23 mouse cellular contexts compared by ENCODE assay signal in the genomic region with DNA sequence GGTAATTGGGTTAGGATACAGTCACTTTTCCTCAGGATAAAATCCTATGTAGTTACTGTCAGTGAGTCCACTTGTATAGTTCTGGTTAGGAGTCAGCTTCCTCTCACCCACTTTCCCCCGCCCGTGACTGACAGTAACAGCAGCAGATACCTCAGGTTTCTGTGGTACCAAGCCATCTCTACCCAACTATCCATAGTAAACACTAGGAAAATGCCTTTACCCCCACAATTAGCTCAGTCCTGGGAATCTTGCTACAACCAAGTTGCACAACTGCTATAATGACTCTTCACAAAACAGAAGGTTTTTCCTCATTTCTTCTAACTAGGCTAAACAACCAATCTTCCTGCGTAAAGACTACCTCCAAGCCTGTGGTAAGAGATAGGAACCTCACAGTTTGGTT. TPM values are rescaled to one million over a fixed set of nuclear protein-coding genes. Genes with fewer than 3 reads are reported as not detected.
DNase-seq lines count a peak whose midpoint lies in the region; TF ChIP-seq lines count a peak whose summit lies in the region.
"Had no signal": no experiment of that assay in that cellular context is flagged by ENCODE, and none has a peak within 500 bp of the region (broad histone marks: within the 10 kb centered on the region; RNA-seq: fewer than 3 reads in every experiment).

No protein-coding gene starts in this region.

- no peaks in the 10 kb centered on the region for H3K9me3 ChIP-seq in MEL (replicated peaks; ENCODE audit: insufficient read depth, low read length)
- H3K9me3 ChIP-seq in megakaryocyte, embryonic 14.5 days, result no peaks in the 10 kb centered on the region
- H3K9me3 ChIP-seq: embryonic facial prominence, embryonic 13.5 days; forebrain, embryonic 12.5 days; heart, embryonic 13.5 days; liver, embryonic 15.5 days; lung, embryonic 15.5 days; neural tube, embryonic 12.5 days had no signal

- TF ChIP-seq POLR2A in MEL (IDR thresholded peaks at IDR 0.05; ENCODE audit: control insufficient read depth in 1 of 2, insufficient read depth in 1 of 2, low read depth in 1 of 2, low read length in 2 of 2, poor library complexity in 1 of 2), result no peak
- no peak for TF ChIP-seq POLR2A in embryonic fibroblast, embryonic 13.5 days (IDR thresholded peaks at IDR 0.05; ENCODE audit: low read depth, low read length)

- DNase-seq in MEL (ENCODE audit: low read depth, low spot score), result peak; percentile 11
- DNase-seq in lung, postnatal 4 days, result no peak
- no peak for DNase-seq in spleen, postnatal 4 days (ENCODE audit: low spot score in 2 of 2)
- no peak for DNase-seq in cerebellum, adult 11 months
- DNase-seq: adrenal gland, postnatal 25 days; cerebellum, adult 2 months; cerebellum, postnatal 25 days; forebrain, postnatal 0 days; heart, postnatal 14 days; kidney, adult 2 months; kidney, postnatal 36 days; layer of hippocampus, postnatal 36 days; left cerebral cortex, postnatal 4 days had no signal

- peak overlapping the region; percentile 57 for H3K9ac ChIP-seq in MEL (ENCODE audit: control insufficient read depth, low read depth, low read length, poor library complexity, severe bottlenecking)
- H3K9ac ChIP-seq: embryonic facial prominence, embryonic 13.5 days; forebrain, embryonic 12.5 days; forebrain, postnatal 0 days; heart, embryonic 13.5 days; liver, embryonic 15.5 days; lung, embryonic 15.5 days; neural tube, embryonic 12.5 days had no signal

- peaks cover 0 to 39% of the 10 kb centered on the region in 2 experiments; a peak in 2 of 4 replicates for H3K36me3 ChIP-seq in MEL (ENCODE audit: control insufficient read depth in 1 of 2, insufficient read depth in 2 of 2, low read length in 2 of 2)
- H3K36me3 ChIP-seq in megakaryocyte, embryonic 14.5 days (replicated peaks; ENCODE audit: low read length), result peaks cover 31% of the 10 kb centered on the region
- H3K36me3 ChIP-seq: embryonic facial prominence, embryonic 13.5 days; forebrain, embryonic 12.5 days; heart, embryonic 13.5 days; liver, embryonic 15.5 days; lung, embryonic 15.5 days; neural tube, embryonic 12.5 days had no signal

- peaks cover 28 to 29% of the 10 kb centered on the region in 2 experiments for H3K4me1 ChIP-seq in MEL (ENCODE audit: control insufficient read depth in 1 of 2, insufficient read depth in 2 of 2, low read length in 2 of 2)
- H3K4me1 ChIP-seq in embryonic fibroblast, embryonic 13.5 days (ENCODE audit: control insufficient read depth, insufficient read depth, low read length), result peaks cover 4% of the 10 kb centered on the region
- peaks cover 80% of the 10 kb centered on the region for H3K4me1 ChIP-seq in megakaryocyte, embryonic 14.5 days
- H3K4me1 ChIP-seq: forebrain, embryonic 12.5 days; heart, embryonic 13.5 days; lung, embryonic 15.5 days; neural tube, embryonic 12.5 days had no signal

- H3K79me2 ChIP-seq in MEL (ENCODE audit: control insufficient read depth, insufficient read depth, low read length, poor library complexity), result no peaks in the 10 kb centered on the region; the same call in none of the 2 replicates

- H3K27me3 ChIP-seq in MEL (ENCODE audit: control insufficient read depth in 1 of 2, insufficient read depth in 2 of 2, low read length in 2 of 2), result no peaks in the 10 kb centered on the region
- no peaks in the 10 kb centered on the region for H3K27me3 ChIP-seq in megakaryocyte, embryonic 14.5 days (replicated peaks)
- H3K27me3 ChIP-seq: embryonic facial prominence, embryonic 13.5 days; forebrain, embryonic 12.5 days; heart, embryonic 13.5 days; liver, embryonic 15.5 days; lung, embryonic 15.5 days; neural tube, embryonic 12.5 days had no signal

- no peak for TF ChIP-seq RAD21 in MEL (IDR thresholded peaks at IDR 0.05; ENCODE audit: low read depth, low read length)

- peak overlapping the region; percentile 93 for H3K27ac ChIP-seq in MEL (ENCODE audit: control insufficient read depth, low read depth, low read length)
- H3K27ac ChIP-seq in embryonic fibroblast, embryonic 13.5 days (ENCODE audit: insufficient read depth, low read length), result peak overlapping the region; percentile 81
- H3K27ac ChIP-seq: embryonic facial prominence, embryonic 13.5 days; forebrain, embryonic 12.5 days; heart, embryonic 13.5 days; layer of hippocampus, adult 2 months; liver, embryonic 15.5 days; lung, embryonic 15.5 days; neural tube, embryonic 12.5 days had no signal

- TF ChIP-seq EP300 in MEL (IDR thresholded peaks at IDR 0.05; ENCODE audit: low read depth in 1 of 2, low read length in 2 of 2), result no peak

- TF ChIP-seq CTCF in MEL (IDR thresholded peaks at IDR 0.05 in 2 of 3, conservative IDR thresholded peaks at IDR 0.05 in 1 of 3; ENCODE audit: control insufficient read depth in 1 of 3, insufficient read depth in 1 of 3, low read depth in 2 of 3, low read length in 3 of 3, poor library complexity in 1 of 3, severe bottlenecking in 1 of 3), result no peak
- TF ChIP-seq CTCF in embryonic fibroblast, embryonic 13.5 days (IDR thresholded peaks at IDR 0.05; ENCODE audit: borderline replicate concordance, insufficient read depth, low read length), result no peak

- no peak overlapping the region for H3K4me3 ChIP-seq in MEL (ENCODE audit: control insufficient read depth in 1 of 2, insufficient read depth in 1 of 2, low read depth in 2 of 2, low read length in 2 of 2)
- H3K4me3 ChIP-seq in embryonic fibroblast, embryonic 13.5 days (ENCODE audit: insufficient read depth, low read length), result no peak overlapping the region
- H3K4me3 ChIP-seq in megakaryocyte, embryonic 14.5 days (replicated peaks), result peak overlapping the region; percentile 88
- H3K4me3 ChIP-seq: embryonic facial prominence, embryonic 13.5 days; erythroblast, embryonic 14.5 days; forebrain, embryonic 12.5 days; heart, embryonic 13.5 days; layer of hippocampus, adult 2 months; liver, embryonic 15.5 days; lung, embryonic 15.5 days; neural tube, embryonic 12.5 days had no signal

TF ChIP-seq in MEL, 35 proteins besides CTCF, POLR2A, EP300 and RAD21:
- TF ChIP-seq MEF2A (IDR thresholded peaks at IDR 0.05; ENCODE audit: extremely low read depth, insufficient replicate concordance, low read depth, low read length, poor library complexity, severe bottlenecking) (no peak), USF1 (IDR thresholded peaks at IDR 0.05; ENCODE audit: low read depth, low read length) (peak; percentile 5; the same call in 1 of the 2 replicates), TCF12 (IDR thresholded peaks at IDR 0.05; ENCODE audit: low read depth, low read length) (peak; percentile 18; the same call in 1 of the 2 replicates)

RNA-seq across cellular contexts. Expression of gene Pla2g4a, which starts 14.7 kb away (rescaled TPM):
- 6.4 and 8.6 TPM in 2 replicates for total RNA-seq in MEL (2012; rRNA removed)
- 10 to 100 TPM in 1 of 2 experiments, not detected in 1; 14.4 TPM for polyA plus RNA-seq in MEL (2012; ENCODE audit: insufficient read depth in 1 of 2, insufficient read length in 2 of 2, low read depth in 1 of 2, low replicate concordance in 2 of 2, missing spikeins in 1 of 2)
- 156 and 277 TPM in 2 replicates for polyA plus RNA-seq in embryonic fibroblast, embryonic 13.5 days (2011; ENCODE audit: insufficient read length, low read depth, missing spikeins)
- 0.58 and 5.3 TPM in 2 replicates for polyA plus RNA-seq in megakaryocyte, embryonic 14.5 days (2012; ENCODE audit: insufficient read depth, low replicate concordance)
- polyA plus RNA-seq: erythroblast, embryonic 14.5 days had no signal

Comparison
In these comparisons a context has a peak if more than half of its experiments do, and no peak if none do; other contexts are left out.
1. RNA of gene Pla2g4a, which starts 14.7 kb away (polyA plus RNA-seq): 156 to 277 TPM in embryonic fibroblast, embryonic 13.5 days; 14.4 TPM in MEL and 0.58 to 5.3 TPM in megakaryocyte, embryonic 14.5 days; every median in the first group is over 10 times any median in the second.